Mouse (Mus musculus): Measurements from ENCODE around the gene Epb41l5.

DNA sequence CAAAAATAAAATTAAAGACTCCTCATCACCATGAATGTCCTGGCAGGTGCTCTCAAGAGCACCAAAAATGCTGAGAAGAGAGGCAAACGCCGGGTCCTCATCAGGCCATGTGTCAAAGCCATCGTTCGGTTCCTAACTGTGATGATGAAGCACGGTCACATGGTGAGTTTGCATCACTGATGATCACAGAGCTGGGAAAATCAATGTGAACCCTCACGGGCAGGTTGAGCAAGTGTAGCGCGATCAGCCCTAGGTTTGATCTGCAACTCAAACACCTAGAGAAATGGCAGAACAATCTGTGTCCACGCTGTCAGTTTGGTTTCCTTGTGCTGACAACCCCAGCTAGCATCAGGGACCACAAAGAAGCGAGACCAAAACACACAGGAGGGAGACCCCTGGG is 149.3 kb downstream of the Epb41l5 start:
- no peak for TF ChIP-seq CTCF (IDR thresholded peaks at IDR 0.05; ENCODE audit: low read depth)
- TF ChIP-seq EP300 (IDR thresholded peaks at IDR 0.05; ENCODE audit: low read depth) = no peak
